Mouse (Mus musculus) lung, embryonic 16.5 days (tissue): ENCODE measurements at regions not wholly inside any gene's neighbourhood (a gene's known extent, or its start where the extent isn't known, plus 50 kb on each side); places are given as distances from the start of the nearest gene placed in this dataset.

Experiments used
- ATAC-seq: fragments of 200-750 bp; cut with Nextera tagmentation; 2 replicates; pipeline ENCODE4 v1.8.0; 2017; ENCODE audit warnings: low read depth, mild to moderate bottlenecking, moderate library complexity
- H3K27ac ChIP-seq: fragments of 300-500 bp; sonication (generic); 2 replicates; pipeline ENCODE4 v1.5.1; 2014; ENCODE audit warnings: mild to moderate bottlenecking, control low read depth, low read length
- H3K27me3 ChIP-seq: fragments of 300-500 bp; sonication (generic); 2 replicates; pipeline ENCODE4 v1.6.1; 2014; ENCODE audit warnings: low read depth, low read length, mixed read lengths; ENCODE audit not compliant: control insufficient read depth, insufficient read depth
- H3K36me3 ChIP-seq: fragments of 300-500 bp; sonication (generic); 2 replicates; pipeline ENCODE4 v1.6.1; 2014; ENCODE audit warnings: low read length; ENCODE audit not compliant: control insufficient read depth, insufficient read depth
- H3K4me1 ChIP-seq: fragments of 300-500 bp; sonication (generic); replicated peaks from 2 replicates; pipeline ENCODE4 v1.6.1; 2014; ENCODE audit warnings: low read length, mixed read lengths; ENCODE audit not compliant: control insufficient read depth, insufficient read depth
- H3K4me2 ChIP-seq: fragments of 300-500 bp; sonication (generic); 2 replicates; pipeline ENCODE4 v1.6.1; 2014; ENCODE audit warnings: low read depth, low read length, control low read depth
- H3K4me3 ChIP-seq: fragments of 300-500 bp; sonication (generic); 2 replicates; pipeline ENCODE4 v1.5.1; 2014; ENCODE audit warnings: mild to moderate bottlenecking, low read length, control low read depth
- H3K9ac ChIP-seq: fragments of 300-500 bp; sonication (generic); 2 replicates; pipeline ENCODE4 v1.6.1; 2014; ENCODE audit warnings: low read length, control low read depth
- H3K9me3 ChIP-seq: fragments of 300-500 bp; sonication (generic); 2 replicates; pipeline ENCODE4 v1.6.1; 2016; ENCODE audit warnings: low read length; ENCODE audit not compliant: control insufficient read depth
- WGBS: fragments of 180-500 bp; shearing (Covaris S2); extraction: QIAGEN DNeasy Blood & Tissue Kit; methylation state at CpG from one replicate; pipeline ENCODE4 v1.1.7; 2014; 5-methylcytosine and 5-hydroxymethylcytosine counted together

GRCm38 (mm10) chr7:69061242-69061641, 312.2 kb upstream of the Arrdc4 start:
- Histone ChIP-seq H3K9ac (no peak overlapping the region), H3K27ac (no peak overlapping the region), H3K4me2 (no peak overlapping the region), H3K36me3 (no peaks in the 10 kb centered on the region), H3K9me3 (no peaks in the 10 kb centered on the region), H3K27me3 (no peaks in the 10 kb centered on the region), H3K4me3 (no peak overlapping the region), H3K4me1 (no peaks in the 10 kb centered on the region)
- WGBS = 80% methylated on average over 4 of the region's 4 CpGs
- ATAC-seq = no peak

GRCm38 (mm10) chr7:69016575-69016974, 267.5 kb upstream of the Arrdc4 start:
- Histone ChIP-seq H3K4me1 (no peaks in the 10 kb centered on the region), H3K4me2 (no peak overlapping the region), H3K27me3 (no peaks in the 10 kb centered on the region), H3K27ac (no peak overlapping the region), H3K36me3 (no peaks in the 10 kb centered on the region), H3K9ac (no peak overlapping the region), H3K9me3 (no peaks in the 10 kb centered on the region), H3K4me3 (no peak overlapping the region)
- WGBS = 37% methylated on average over 8 of the region's 8 CpGs
- no peak for ATAC-seq

GRCm38 (mm10) chr7:69015047-69015446, 266.0 kb upstream of the Arrdc4 start:
- H3K36me3 ChIP-seq = no peaks in the 10 kb centered on the region
- H3K4me3 ChIP-seq = no peak overlapping the region
- no peak overlapping the region for H3K9ac ChIP-seq
- no peaks in the 10 kb centered on the region for H3K9me3 ChIP-seq
- H3K27ac ChIP-seq = no peak overlapping the region
- 53% methylated on average over 4 of the region's 4 CpGs for WGBS
- ATAC-seq = peak; percentile 54
- H3K4me1 ChIP-seq = no peaks in the 10 kb centered on the region
- H3K4me2 ChIP-seq = no peak overlapping the region
- no peaks in the 10 kb centered on the region for H3K27me3 ChIP-seq

GRCm38 (mm10) chr7:69007237-69007636, 258.2 kb upstream of the Arrdc4 start:
- H3K27me3 ChIP-seq = no peaks in the 10 kb centered on the region
- no peak overlapping the region for H3K27ac ChIP-seq
- no peak overlapping the region for H3K4me3 ChIP-seq
- no peak overlapping the region for H3K9ac ChIP-seq
- no peaks in the 10 kb centered on the region for H3K4me1 ChIP-seq
- no peak overlapping the region for H3K4me2 ChIP-seq
- H3K9me3 ChIP-seq = no peaks in the 10 kb centered on the region
- no peaks in the 10 kb centered on the region for H3K36me3 ChIP-seq
- ATAC-seq = no peak
- 69% methylated on average over 10 of the region's 10 CpGs for WGBS

- Histone ChIP-seq H3K27ac (no peak overlapping the region), H3K4me3 (no peak overlapping the region), H3K9ac (no peak overlapping the region), H3K4me2 (no peak overlapping the region), H3K36me3 (no peaks in the 10 kb centered on the region), H3K27me3 (no peaks in the 10 kb centered on the region), H3K9me3 (no peaks in the 10 kb centered on the region), H3K4me1 (no peaks in the 10 kb centered on the region)
- WGBS = 85% methylated on average over 4 of the region's 4 CpGs
- no peak for ATAC-seq
These were observed 239.0 kb upstream of the Arrdc4 start for GRCm38 (mm10) chr7:68988061-68988460.

GRCm38 (mm10) chr7:68983937-68984336, 234.9 kb upstream of the Arrdc4 start:
- H3K36me3 ChIP-seq = no peaks in the 10 kb centered on the region
- WGBS = 54% methylated on average over 1 of the region's 1 CpGs
- H3K4me2 ChIP-seq = no peak overlapping the region
- no peak overlapping the region for H3K9ac ChIP-seq
- H3K4me3 ChIP-seq = no peak overlapping the region
- H3K9me3 ChIP-seq = no peaks in the 10 kb centered on the region
- ATAC-seq = no peak
- H3K27ac ChIP-seq = no peak overlapping the region
- no peaks in the 10 kb centered on the region for H3K4me1 ChIP-seq
- H3K27me3 ChIP-seq = no peaks in the 10 kb centered on the region

GRCm38 (mm10) chr7:68982914-68983502, 234.0 kb upstream of the Arrdc4 start:
- no peaks in the 10 kb centered on the region for H3K9me3 ChIP-seq
- H3K27me3 ChIP-seq = no peaks in the 10 kb centered on the region
- no peak for ATAC-seq
- WGBS = 69% methylated on average over 10 of the region's 10 CpGs
- H3K4me3 ChIP-seq = no peak overlapping the region
- H3K36me3 ChIP-seq = no peaks in the 10 kb centered on the region
- H3K27ac ChIP-seq = no peak overlapping the region
- no peak overlapping the region for H3K9ac ChIP-seq
- H3K4me1 ChIP-seq = peaks cover 2% of the 10 kb centered on the region
- H3K4me2 ChIP-seq = no peak overlapping the region

- ATAC-seq = no peak
- no peaks in the 10 kb centered on the region for H3K9me3 ChIP-seq
- H3K27me3 ChIP-seq = no peaks in the 10 kb centered on the region
- H3K4me3 ChIP-seq = peak overlapping the region; percentile 9; the same call in 1 of the 2 replicates
- no peak overlapping the region for H3K9ac ChIP-seq
- 38% methylated on average over 4 of the region's 4 CpGs for WGBS
- peak overlapping the region; percentile 28; the same call in 1 of the 2 replicates for H3K4me2 ChIP-seq
- no peaks in the 10 kb centered on the region for H3K36me3 ChIP-seq
- no peak overlapping the region for H3K27ac ChIP-seq
- H3K4me1 ChIP-seq = peaks cover 5% of the 10 kb centered on the region
These were observed 229.5 kb upstream of the Arrdc4 start for GRCm38 (mm10) chr7:68978576-68978975.

GRCm38 (mm10) chr7:68976813-68977752, 228.0 kb upstream of the Arrdc4 start:
- Histone ChIP-seq H3K4me1 (peaks cover 5% of the 10 kb centered on the region), H3K4me3 (no peak overlapping the region), H3K9me3 (no peaks in the 10 kb centered on the region), H3K9ac (no peak overlapping the region), H3K27me3 (no peaks in the 10 kb centered on the region), H3K4me2 (no peak overlapping the region), H3K27ac (no peak overlapping the region), H3K36me3 (no peaks in the 10 kb centered on the region)
- peak; percentile 77 for ATAC-seq
- 40% methylated on average over 7 of the region's 7 CpGs for WGBS
